27 mouse cellular contexts compared by ENCODE assay signal in the genomic region with DNA sequence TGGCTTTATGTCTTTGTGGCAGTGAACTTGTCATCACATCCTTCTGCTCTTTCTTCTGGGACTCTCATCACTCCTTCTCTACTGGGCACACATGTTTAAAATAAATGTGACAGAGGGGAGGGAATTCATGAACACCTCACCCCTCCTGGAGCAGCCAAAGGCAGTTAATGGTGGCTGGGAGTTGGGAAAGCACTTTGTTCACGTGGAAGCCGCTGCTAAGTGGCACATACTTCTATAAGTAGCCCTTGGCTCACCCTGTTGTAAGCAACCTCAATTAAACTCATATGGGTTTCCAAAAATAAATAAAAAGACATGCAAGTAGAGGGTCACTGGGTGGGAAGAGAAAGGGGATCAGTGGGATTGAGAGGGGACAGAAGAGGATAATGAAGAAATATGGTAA. TPM values are rescaled to one million over a fixed set of nuclear protein-coding genes. Genes with fewer than 3 reads are reported as not detected.
DNase-seq lines count a peak whose midpoint lies in the region; ATAC-seq and TF ChIP-seq lines count a peak whose summit lies in the region.
"Had no signal": no experiment of that assay in that cellular context is flagged by ENCODE, and none has a peak within 500 bp of the region (broad histone marks: within the 10 kb centered on the region; RNA-seq: fewer than 3 reads in every experiment).

No protein-coding gene starts in this region.

- peak; percentile 77 for ATAC-seq in heart, postnatal 0 days (ENCODE audit: insufficient read depth, low read depth)
- ATAC-seq: activated CD4-positive, CD25-positive, alpha-beta regulatory T cell, adult 4 months; forebrain, embryonic 14.5 days; Patski had no signal

- H3K4me1 ChIP-seq in heart, postnatal 0 days (ENCODE audit: control insufficient read depth, insufficient read depth): no peaks in the 10 kb centered on the region
- peaks cover 33% of the 10 kb centered on the region for H3K4me1 ChIP-seq in spleen, adult 2 months (ENCODE audit: control insufficient read depth, insufficient read depth, insufficient read length)
- H3K4me1 ChIP-seq: embryonic facial prominence, embryonic 13.5 days; embryonic facial prominence, embryonic 15.5 days; forebrain, embryonic 10.5 days; forebrain, embryonic 12.5 days had no signal

- no peaks in the 10 kb centered on the region for H3K36me3 ChIP-seq in heart, postnatal 0 days (replicated peaks; ENCODE audit: control insufficient read depth, insufficient read depth, low read length)
- H3K36me3 ChIP-seq in spleen, adult 2 months (ENCODE audit: control insufficient read depth, insufficient read depth, low read length): no peaks in the 10 kb centered on the region
- H3K36me3 ChIP-seq: embryonic facial prominence, embryonic 13.5 days; embryonic facial prominence, embryonic 15.5 days; forebrain, embryonic 10.5 days; forebrain, embryonic 12.5 days; G1E had no signal

- H3K9me3 ChIP-seq in heart, postnatal 0 days (replicated peaks; ENCODE audit: control insufficient read depth, low read length): no peaks in the 10 kb centered on the region
- H3K9me3 ChIP-seq: embryonic facial prominence, embryonic 13.5 days; embryonic facial prominence, embryonic 15.5 days; forebrain, embryonic 10.5 days; forebrain, embryonic 12.5 days; G1E had no signal

- H3K4me2 ChIP-seq in heart, postnatal 0 days (ENCODE audit: low read depth, low read length): no peak overlapping the region
- H3K4me2 ChIP-seq: embryonic facial prominence, embryonic 13.5 days; embryonic facial prominence, embryonic 15.5 days; forebrain, embryonic 12.5 days had no signal

- no peak for TF ChIP-seq CTCF in heart, postnatal 0 days (IDR thresholded peaks at IDR 0.05; ENCODE audit: low read depth)
- TF ChIP-seq CTCF in spleen, adult 2 months (IDR thresholded peaks at IDR 0.05; ENCODE audit: extremely low read depth, insufficient read depth, insufficient read length, insufficient replicate concordance): no peak

- intact Hi-C loops in heart, postnatal 14 days (cut with DNase I): no loop called here

- H3K27ac ChIP-seq in heart, postnatal 0 days (ENCODE audit: low read depth): peak overlapping the region; percentile 43; the same call in 1 of the 2 replicates
- 0 out of 2 replicates have a peak overlapping the region, but pooled peaks have one; percentile 10 for H3K27ac ChIP-seq in spleen, adult 2 months (ENCODE audit: insufficient read depth, low read length)
- H3K27ac ChIP-seq: embryonic facial prominence, embryonic 13.5 days; embryonic facial prominence, embryonic 15.5 days; forebrain, embryonic 10.5 days; forebrain, embryonic 12.5 days had no signal

- no peak for TF ChIP-seq EP300 in heart, postnatal 0 days (IDR thresholded peaks at IDR 0.05; ENCODE audit: low read depth)

- no peak for TF ChIP-seq POLR2A in spleen, adult 2 months (IDR thresholded peaks at IDR 0.05; ENCODE audit: low read depth, low read length)

- H3K9ac ChIP-seq in heart, postnatal 0 days (replicated peaks; ENCODE audit: low read depth, low read length): no peak overlapping the region
- H3K9ac ChIP-seq: embryonic facial prominence, embryonic 13.5 days; embryonic facial prominence, embryonic 15.5 days; forebrain, embryonic 12.5 days had no signal

- DNase-seq in heart, adult 11 months: peak; percentile 90
- no peak for DNase-seq in heart, postnatal 4 days
- DNase-seq in heart, postnatal 0 days (ENCODE audit: low spot score): peak; percentile 35
- no peak for DNase-seq in heart, postnatal 14 days
- DNase-seq in spleen, adult 2 months (ENCODE audit: low read depth in 1 of 2, low spot score in 2 of 2): no peak
- DNase-seq in spleen, postnatal 36 days (ENCODE audit: low spot score in 2 of 2): no peak
- DNase-seq in kidney, postnatal 14 days: no peak
- DNase-seq: adrenal gland, adult 8-10 months; adrenal gland, postnatal 14 days; adrenal gland, postnatal 36 days; cerebellum, adult 11 months; cerebellum, adult 18-20 months; cerebellum, adult 8-10 months; cerebellum, adult 9-11 months; cerebellum, postnatal 14 days; cerebellum, postnatal 36 days; embryo, embryonic 11 days had no signal

- H3K27me3 ChIP-seq in heart, postnatal 0 days (ENCODE audit: control insufficient read depth, insufficient read depth, low read length): no peaks in the 10 kb centered on the region
- H3K27me3 ChIP-seq in spleen, adult 2 months (ENCODE audit: control insufficient read depth, insufficient read depth, low read length): no peaks in the 10 kb centered on the region
- H3K27me3 ChIP-seq: CH12.LX; embryonic facial prominence, embryonic 13.5 days; embryonic facial prominence, embryonic 15.5 days; forebrain, embryonic 12.5 days; Patski had no signal

- 30% methylated on average over 2 of the region's 2 CpGs for WGBS in heart, postnatal 0 days
- 88% methylated on average over 2 of the region's 2 CpGs for WGBS in spleen, adult 2 months

- H3K4me3 ChIP-seq in heart, postnatal 0 days (ENCODE audit: low read depth, low read length): no peak overlapping the region
- H3K4me3 ChIP-seq in spleen, adult 2 months (ENCODE audit: extremely low read depth, insufficient read depth, insufficient read length): no peak overlapping the region
- H3K4me3 ChIP-seq: embryonic facial prominence, embryonic 13.5 days; embryonic facial prominence, embryonic 15.5 days; erythroblast, embryonic 14.5 days; forebrain, embryonic 10.5 days; forebrain, embryonic 12.5 days had no signal

RNA-seq across cellular contexts. Expression of gene Actr3, which starts 27.8 kb away (rescaled TPM):
- total RNA-seq in heart, postnatal 4 days (2021): 100 to 1,000 TPM; 353 to 370 TPM
- 193 and 208 TPM in 2 replicates for total RNA-seq in heart, postnatal 0 days (2014; rRNA removed; ENCODE audit: low replicate concordance)
- polyA plus RNA-seq in heart, postnatal 0 days (2015; fragmentation: Nextera tagmentation; extraction: Ambion mirVana): 242 and 287 TPM in 2 replicates
- 100 to 1,000 TPM; 150 to 185 TPM for total RNA-seq in heart, postnatal 14 days (2021)
- 80.7 and 89.6 TPM in 2 replicates for polyA plus RNA-seq in spleen, adult 2 months (2012; rRNA removed)

Comparison
In these comparisons a context has a peak if more than half of its experiments do, and no peak if none do; other contexts are left out.
1. DNase-seq: peak in heart, adult 11 months (single experiment) and heart, postnatal 0 days (single experiment); none in heart, postnatal 4 days (single experiment), heart, postnatal 14 days (0 of 2), spleen, adult 2 months (0 of 2), spleen, postnatal 36 days (0 of 2) and kidney, postnatal 14 days (single experiment).